Mouse (Mus musculus) brain, embryonic 14.5 days (tissue): Measurements from ENCODE around the gene Nipal4.

Source experiments
- CTCF ChIP-seq: fragments of 200-500 bp; IDR thresholded peaks from 2 replicates; pipeline ENCODE4 v1.5.1; 2012; ENCODE audit warnings: inconsistent platforms, mild to moderate bottlenecking, moderate library complexity, borderline replicate concordance; ENCODE audit not compliant: insufficient read depth, insufficient read length; ENCODE audit errors: extremely low read depth
- POLR2A ChIP-seq: fragments of 200-500 bp; IDR thresholded peaks from 2 replicates; pipeline ENCODE4 v1.6.1; 2012; ENCODE audit warnings: mild to moderate bottlenecking, inconsistent platforms, borderline replicate concordance; ENCODE audit not compliant: poor library complexity, insufficient read depth, insufficient read length, severe bottlenecking; ENCODE audit errors: extremely low read depth

GRCm38 (mm10) chr11:46157462-46157861 lies 8.8 kb downstream of the Nipal4 start:
- TF ChIP-seq CTCF (peak; percentile 23; the same call in 1 of the 2 replicates), POLR2A (no peak)
